Mouse (Mus musculus): ENCODE data around the gene Sncb.
A peak's percentile ranks its signal among the peaks of the same experiment; 100 is the strongest.
"Not testable (repeated sequence)": the region's sequence is repeated elsewhere in the genome, so short reads cannot be mapped to it uniquely, and the experiment has no call there.

The Sncb gene

GRCm38 (mm10) chr13:54766192-54766768, at the start of gene Sncb:
Sncb (minus strand) TSS chr13:54766595.
- DNase-seq (ENCODE audit: extremely low spot score, low spot score), result peak; percentile 73

- no peak for DNase-seq (ENCODE audit: extremely low spot score, low spot score)
Observed at GRCm38 (mm10) chr13:54813381-54813780, 47.0 kb upstream of the Sncb start.

DNA sequence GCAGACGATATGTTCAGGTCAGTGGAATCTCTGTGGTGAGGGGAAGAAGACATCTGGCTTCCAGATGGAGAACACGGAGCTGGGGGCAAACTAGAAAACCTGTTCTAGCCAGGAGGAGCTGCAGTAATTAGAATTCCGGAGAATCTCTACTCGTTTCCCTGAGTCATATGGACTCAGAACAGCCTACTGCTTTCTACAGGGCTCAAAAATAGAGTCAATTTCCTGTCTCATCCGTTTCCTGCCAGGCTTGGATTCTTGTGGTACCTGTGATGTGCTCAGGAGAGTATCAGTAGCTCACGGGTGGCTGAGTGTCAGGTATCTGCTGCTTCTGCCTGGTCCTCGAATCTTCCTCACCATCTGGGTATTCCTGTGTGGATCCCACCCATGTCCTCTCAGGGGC, 45.1 kb upstream of the Sncb start:
- DNase-seq (ENCODE audit: extremely low spot score, low spot score), result no peak

DNA sequence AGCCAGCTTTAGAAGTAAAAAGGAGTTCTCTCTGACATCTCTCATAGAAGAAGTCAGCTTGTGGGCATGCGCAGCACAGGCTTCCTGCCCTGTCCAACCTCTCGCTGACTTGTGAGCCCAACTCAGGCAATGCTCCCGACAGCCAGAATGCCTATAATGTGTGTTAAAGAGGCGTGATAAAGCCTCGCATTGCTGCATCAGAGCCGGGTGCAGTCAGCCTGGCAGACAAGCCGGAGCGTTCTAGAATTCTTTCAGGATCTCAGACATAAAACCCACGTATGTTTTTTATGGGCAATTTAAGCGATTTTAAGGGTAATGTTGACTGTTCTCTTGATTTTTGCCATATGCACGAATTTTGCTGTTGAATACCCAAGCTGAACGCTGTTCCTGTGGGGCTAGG, 41.7 kb upstream of the Sncb start:
- DNase-seq (ENCODE audit: extremely low spot score, low spot score), result no peak

DNA sequence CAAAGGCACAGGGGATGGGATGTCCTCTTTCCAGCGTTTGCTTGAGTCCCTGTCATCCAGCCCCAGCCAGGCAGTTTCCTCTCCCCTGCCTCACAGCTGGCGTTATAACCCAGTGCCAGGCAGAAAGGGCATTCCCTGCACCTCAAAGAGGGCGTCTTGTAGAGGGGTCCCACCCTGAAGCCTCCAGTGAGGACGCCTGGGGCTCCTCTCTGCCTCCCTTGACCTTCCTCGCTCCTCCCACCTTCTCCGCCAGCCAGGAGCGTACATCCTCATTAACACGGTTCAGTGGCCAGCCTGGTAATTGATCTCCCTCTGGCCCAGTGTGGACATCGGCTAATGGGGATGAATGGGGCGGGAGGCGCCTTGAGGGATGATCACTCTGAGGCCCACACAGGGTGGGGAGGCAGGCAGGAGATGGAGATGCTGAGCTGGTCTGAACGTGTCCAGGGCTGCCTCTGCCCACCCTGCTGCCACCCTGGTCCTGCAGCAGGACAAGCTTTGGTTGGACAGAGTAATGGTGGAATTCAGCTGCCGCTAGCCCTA, 40.1 kb upstream of the Sncb start:
- peak; percentile 60 for DNase-seq (ENCODE audit: extremely low spot score, low spot score)

- DNase-seq (ENCODE audit: extremely low spot score, low spot score), result peak; percentile 49
Observed at GRCm38 (mm10) chr13:54805134-54805838, 38.9 kb upstream of the Sncb start.

DNA sequence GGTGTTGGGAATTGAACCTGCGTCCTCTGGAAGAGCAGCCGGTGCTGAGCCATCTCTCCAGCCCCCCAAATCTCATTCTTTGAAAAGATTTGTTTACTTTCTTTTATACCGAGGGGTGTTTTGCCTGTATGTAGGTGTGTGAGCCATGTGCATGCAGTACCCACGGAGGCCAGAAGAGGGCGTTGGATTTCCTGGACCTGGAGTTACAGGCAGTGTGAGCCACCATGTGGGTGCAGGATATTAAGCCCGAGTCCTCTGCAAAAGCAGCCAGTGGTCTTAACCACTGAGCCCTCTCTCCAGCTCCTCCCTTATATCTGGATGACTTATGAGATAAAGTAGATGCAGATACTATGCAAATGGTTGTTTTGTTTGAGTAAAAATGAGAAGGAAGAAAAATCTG, 36.6 kb upstream of the Sncb start:
- no peak for DNase-seq (ENCODE audit: extremely low spot score, low spot score)

DNA sequence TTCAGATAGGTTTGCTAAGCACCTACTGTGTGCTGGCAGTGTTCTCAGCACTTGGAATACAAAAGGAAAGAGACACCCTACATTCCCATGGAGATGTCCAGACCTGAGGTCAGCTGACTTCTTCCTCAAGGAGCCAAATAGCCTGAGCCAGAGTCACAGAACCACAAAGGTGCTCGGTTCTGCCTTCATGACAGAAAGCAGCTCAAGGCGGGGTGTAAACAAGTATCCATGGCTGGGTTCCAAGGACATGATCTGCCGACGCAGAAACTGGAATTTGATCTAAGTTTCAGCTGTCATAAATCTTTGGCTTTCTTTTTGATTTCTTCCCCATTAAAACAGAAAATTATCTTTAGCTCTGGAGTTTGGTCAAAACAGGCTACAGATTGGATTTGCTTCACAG, 33.8 kb upstream of the Sncb start:
- no peak for DNase-seq (ENCODE audit: extremely low spot score, low spot score)

DNA sequence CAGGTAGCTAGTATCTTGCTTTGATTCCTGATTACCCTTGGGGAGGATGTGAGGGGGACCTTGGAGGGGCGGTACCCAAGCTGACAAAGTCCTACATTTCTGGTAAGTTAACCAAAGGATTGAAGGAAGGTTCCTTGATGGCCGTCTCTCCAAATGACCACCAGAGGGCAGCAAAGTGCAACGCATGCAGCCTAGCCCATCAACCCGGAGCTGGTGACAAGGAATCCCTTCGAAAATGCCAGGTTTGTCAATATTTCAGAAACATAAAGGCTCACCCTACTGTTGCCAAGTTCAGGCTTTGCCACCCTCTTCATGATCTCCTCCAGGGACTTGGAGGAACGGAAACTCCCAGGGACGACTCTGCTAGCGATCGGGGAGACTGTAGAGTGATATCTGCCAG, 33.3 kb upstream of the Sncb start:
- peak; percentile 86 for DNase-seq (ENCODE audit: extremely low spot score, low spot score)

GRCm38 (mm10) chr13:54798740-54799139, 32.3 kb upstream of the Sncb start:
- no peak for DNase-seq (ENCODE audit: extremely low spot score, low spot score)

DNA sequence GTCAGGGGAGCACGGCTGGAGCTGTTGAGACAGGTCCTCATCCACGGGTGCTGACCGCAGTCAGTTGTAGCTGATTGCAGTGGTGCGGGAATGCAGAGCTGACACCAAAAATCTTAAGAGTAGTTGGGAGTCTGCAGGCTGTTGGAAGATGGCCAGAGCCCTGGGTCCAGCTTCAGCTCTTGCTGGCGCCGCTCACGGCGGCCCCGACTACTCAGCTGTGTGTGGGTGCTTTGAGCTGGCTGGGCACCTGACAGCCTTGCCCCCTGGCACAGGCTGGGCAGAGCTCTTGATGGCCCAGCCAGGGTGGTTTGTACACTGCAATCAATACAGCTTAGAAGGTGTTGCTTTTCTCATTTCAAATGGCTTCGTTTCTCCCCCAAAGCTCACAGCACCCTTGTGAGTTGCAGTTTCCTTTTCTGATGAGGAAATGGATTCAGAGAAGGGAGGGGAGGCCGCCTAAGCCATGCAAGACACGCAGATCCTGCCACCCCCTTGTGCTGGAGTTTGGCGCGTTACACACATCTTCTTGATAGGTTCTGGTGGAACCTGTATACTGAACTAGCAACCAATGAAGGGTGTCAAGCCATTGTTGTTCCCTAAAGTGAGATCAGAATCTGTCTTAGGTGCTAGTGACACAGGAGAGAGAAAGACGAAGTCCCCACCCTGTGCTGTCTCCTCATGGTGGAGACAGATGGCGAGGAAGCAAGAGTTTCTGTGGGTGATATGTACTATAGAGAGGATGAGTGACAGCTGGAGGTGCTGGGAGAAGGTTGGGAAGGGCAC, 31.7 kb upstream of the Sncb start:
- DNase-seq (ENCODE audit: extremely low spot score, low spot score), result no peak

- peak; percentile 50 for DNase-seq (ENCODE audit: extremely low spot score, low spot score)
Observed at GRCm38 (mm10) chr13:54797356-54797755, 31.0 kb upstream of the Sncb start.

GRCm38 (mm10) chr13:54794843-54795242, 28.4 kb upstream of the Sncb start:
- no peak for DNase-seq (ENCODE audit: extremely low spot score, low spot score)

DNA sequence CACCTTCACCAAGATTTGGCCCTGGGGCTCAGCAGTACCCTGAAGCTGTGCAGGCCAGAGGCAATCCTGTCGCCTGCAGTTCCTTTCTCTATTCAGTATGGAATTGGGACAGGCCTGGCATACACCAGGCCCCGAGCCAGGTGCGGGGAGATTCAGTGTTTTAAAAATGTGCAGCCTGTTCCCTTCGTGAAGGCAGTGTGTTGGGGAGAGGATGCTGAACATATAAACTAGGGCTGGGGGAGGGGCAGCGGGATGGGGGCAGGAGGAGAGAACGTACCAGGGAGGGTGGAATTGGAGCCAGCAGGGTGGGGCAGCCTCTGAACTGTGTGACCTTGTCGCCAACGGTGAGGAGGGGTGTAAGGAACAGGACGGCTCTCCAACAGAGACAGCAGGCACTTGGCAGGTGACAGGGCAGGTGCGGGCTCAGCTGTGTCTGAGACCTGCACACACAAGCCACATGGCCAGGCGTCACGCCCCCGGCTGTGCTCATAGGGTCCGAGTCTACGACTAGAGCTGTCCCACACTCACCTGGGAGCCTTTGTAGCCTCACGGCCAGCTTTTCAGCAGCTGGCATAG, 27.7 kb upstream of the Sncb start:
- DNase-seq (ENCODE audit: extremely low spot score, low spot score), result no peak

- no peak for DNase-seq (ENCODE audit: extremely low spot score, low spot score)
Observed at GRCm38 (mm10) chr13:54792259-54793230, 26.1 kb upstream of the Sncb start.

DNA sequence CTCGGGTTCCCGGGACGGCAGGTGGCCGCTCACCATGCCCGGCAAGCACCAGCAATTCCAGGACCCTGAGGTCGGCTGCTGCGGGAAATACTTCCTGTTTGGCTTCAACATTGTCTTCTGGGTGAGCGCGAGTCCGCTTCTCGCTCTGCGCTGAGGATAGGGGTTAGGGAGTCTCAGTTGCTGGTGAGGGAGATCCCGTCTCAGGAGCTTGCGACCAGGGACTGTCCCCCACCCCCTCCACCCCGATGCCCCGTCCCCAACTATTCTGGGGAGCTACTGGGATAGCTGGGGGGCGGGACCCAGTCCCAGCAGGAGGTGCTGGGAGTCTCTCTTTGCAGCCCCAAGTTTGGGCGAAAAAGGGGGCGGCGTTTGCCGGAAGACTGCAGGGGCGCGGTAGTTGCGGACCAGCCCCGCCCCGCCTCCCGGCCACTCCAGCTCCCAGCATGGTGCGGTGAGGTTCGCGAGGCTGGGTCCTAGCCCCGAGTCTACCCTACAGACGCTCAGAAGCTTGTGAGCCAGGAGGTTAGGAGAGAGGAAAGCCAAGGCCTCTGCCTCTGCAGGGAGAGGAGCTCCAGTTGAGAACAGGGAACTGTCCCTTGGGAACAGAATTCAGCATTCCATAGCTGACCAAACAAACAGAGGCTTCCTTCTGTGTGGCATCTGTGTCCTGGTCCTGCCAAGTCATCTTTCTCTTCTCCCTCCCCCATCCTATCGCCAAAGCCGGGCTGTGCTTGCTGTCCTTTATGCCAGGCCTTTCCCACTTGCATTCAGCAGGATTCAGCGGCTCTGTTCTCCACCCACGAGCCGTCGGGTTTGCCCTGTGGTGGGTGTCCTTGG, 23.4 kb upstream of the Sncb start:
- peak; percentile 57 for DNase-seq (ENCODE audit: extremely low spot score, low spot score)

DNA sequence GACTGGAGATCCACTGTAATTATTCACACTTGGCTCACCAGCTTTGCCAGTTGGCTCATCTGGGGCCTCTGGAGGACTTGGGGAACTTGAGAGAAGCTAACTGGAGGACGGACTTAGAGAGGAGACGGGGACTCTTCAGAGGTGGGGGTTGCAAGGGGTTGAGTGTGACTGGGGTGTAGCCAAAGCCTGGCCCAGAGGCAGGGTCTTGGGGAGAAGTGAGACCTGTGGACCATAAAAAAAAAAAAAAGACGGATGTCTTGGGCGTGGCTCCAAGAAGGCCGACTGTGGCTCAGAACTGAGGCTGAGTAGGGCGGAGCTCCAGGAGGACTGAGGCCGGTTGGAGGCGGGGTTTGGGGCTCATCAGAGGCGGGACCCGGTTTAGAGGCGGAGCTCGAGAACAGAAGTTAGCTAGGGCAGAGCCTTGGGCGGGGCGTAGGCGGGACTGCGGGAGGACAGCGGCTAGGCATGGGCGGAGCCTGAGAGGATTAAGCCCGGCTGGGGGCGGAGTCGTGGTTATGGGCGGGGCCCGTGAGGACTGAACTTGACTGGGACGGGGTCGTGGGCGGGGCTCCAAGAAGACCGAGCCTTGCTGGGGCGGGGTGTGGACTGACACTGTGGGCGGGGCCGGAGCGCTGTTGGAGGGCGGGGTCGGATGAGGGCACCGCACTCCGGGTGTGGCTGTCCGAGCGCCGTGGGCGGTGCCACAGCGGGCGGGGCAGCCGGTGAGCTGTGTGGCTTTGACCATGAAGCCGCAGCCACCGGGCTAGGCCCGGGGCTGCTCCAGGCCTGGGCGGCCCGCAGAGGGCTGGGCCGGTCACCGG, 22.6 kb upstream of the Sncb start, which contains the start of gene Tspan17:
Gene Tspan17 (plus strand): TSS at position 638 of the 821 bp plus-strand sequence.
- peak; percentile 98 for DNase-seq (ENCODE audit: extremely low spot score, low spot score)

- DNase-seq (ENCODE audit: extremely low spot score, low spot score), result not testable (repeated sequence)
Observed at GRCm38 (mm10) chr13:54787591-54787990, 21.2 kb upstream of the Sncb start.

DNA sequence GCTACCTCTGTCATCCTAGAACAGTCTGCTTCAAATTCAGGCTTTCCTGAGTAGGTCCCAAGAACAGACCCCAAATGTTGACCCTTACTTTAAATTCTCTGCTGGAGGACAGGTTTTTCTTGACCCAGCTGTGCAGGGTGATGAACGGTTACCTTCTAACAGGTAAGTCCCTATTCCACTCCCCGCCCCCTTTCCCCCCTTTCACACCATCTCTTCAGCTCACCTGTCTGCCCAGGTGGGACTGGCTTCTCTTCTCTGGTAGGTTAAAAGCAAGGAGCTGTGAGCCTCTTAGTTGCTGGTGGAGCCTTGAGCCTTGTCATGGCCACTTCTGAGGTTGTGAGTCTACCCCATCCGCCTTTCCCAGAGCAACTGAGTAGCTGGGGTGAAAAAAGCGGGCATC, 17.3 kb upstream of the Sncb start, which contains the start of gene Eif4e1b:
Gene Eif4e1b (plus strand): TSS at position 301 of the 400 bp plus-strand sequence.
- no peak for DNase-seq (ENCODE audit: extremely low spot score, low spot score)
